Mouse (Mus musculus): ENCODE measurements at regions not wholly inside any gene's neighbourhood (a gene's known extent, or its start where the extent isn't known, plus 50 kb on each side); places are given as distances from the start of the nearest gene placed in this dataset.

DNA sequence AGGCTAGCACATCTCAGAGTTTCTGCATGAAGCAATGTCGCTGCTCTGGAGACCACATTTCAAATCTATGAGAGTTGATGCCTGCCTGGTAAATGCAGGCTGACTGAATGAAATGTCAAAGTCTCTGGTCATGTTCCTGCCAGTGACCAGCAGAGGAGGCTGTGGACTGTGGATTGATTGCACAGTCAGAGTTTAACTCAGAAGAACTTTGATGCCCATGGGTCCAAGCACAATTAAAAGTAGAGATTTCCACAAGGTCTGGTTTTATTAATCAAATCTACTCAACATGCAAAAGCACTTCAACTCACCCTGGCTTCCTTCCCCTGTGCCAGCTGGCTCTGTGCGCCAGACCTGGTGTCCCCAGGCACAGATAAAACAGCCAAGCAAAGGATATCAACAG is 81.3 kb downstream of the Hsd17b3 start:
- in situ Hi-C loops (cut with MboI, MseI) = no loop called here

- in situ Hi-C loops (cut with MboI, MseI) = no loop called here
Measured at GRCm38 (mm10) chr13:64002945-64003459, 86.0 kb downstream of the Hsd17b3 start.

DNA sequence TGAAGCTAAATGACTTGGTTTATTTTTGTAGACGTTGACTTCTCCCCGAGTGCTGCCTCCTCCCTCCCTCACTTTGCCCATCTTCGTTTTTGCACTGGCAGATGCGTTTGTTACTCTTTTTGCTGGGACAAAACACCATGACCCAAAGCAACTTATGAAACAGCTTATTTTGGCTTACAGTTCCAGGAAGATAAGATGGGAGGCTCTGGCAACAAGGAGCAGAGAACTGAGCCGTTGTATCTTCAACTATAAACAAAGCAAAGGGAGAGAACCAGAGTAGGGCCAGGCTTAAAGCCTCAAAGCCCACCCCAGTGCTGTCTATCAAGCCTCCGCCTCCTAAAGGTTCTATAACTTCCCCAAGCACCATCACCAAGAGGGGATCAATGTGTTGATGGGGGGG is 88.7 kb downstream of the Hsd17b3 start:
- in situ Hi-C loops (cut with MboI, MseI) = no loop called here

DNA sequence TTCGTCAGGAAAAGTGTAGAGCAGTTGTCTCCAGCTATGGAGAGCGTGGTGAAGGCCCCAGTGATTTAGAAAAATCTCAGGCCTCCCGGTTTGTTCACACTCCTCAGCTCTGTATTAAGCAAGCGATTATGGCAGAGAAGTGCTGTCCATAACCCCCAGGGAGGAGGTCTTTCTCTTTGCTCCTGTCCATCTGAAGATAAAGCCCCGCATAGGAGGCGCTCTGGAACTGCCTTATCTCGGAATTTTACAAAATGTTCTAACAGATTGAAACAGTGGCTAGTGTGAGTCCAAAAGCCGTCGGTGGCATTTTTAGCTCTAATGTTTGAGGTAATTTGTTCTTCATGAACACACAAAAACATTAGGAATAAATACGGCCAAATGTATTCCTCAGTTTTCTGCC is 90.4 kb downstream of the Hsd17b3 start:
- in situ Hi-C loops (cut with MboI, MseI) = no loop called here

- in situ Hi-C loops (cut with MboI, MseI) = no loop called here
Measured at GRCm38 (mm10) chr13:63993857-63994477, 95.1 kb downstream of the Hsd17b3 start.

- in situ Hi-C loops (cut with MboI, MseI) = no loop called here
Measured at GRCm38 (mm10) chr13:63992989-63993388, 96.0 kb downstream of the Hsd17b3 start.

GRCm38 (mm10) chr13:63990480-63990958 is 98.5 kb downstream of the Hsd17b3 start:
- in situ Hi-C loops (cut with MboI, MseI) = no loop called here

DNA sequence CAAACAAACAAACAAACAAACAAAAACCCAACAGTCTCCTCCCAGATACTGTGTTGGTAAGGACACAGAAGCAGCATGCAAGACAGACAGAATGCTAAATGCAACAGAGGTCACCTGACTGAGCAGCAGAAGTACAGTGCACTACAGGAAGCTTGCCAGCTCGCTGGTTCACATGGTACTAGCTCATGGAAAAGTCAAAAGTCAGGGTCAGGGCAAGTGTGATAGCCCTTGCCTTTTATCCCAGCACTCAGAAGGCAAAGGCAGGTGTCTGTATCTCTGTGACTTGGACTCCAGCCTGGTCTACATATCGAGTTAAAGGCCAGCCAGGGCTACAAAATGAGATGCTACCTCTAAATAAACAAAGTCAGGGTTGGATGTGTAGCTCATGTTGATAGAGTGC is 99.3 kb downstream of the Hsd17b3 start:
- in situ Hi-C loops (cut with MboI, MseI) = no loop called here

GRCm38 (mm10) chr13:63988263-63988662 is 100.8 kb downstream of the Hsd17b3 start:
- in situ Hi-C loops (cut with MboI, MseI) = no loop called here

- in situ Hi-C loops (cut with MboI, MseI) = no loop called here
Measured at GRCm38 (mm10) chr13:63986681-63987080, 102.3 kb downstream of the Hsd17b3 start.

GRCm38 (mm10) chr13:63985590-63985989 is 103.4 kb downstream of the Hsd17b3 start:
- in situ Hi-C loops (cut with MboI, MseI) = no loop called here

DNA sequence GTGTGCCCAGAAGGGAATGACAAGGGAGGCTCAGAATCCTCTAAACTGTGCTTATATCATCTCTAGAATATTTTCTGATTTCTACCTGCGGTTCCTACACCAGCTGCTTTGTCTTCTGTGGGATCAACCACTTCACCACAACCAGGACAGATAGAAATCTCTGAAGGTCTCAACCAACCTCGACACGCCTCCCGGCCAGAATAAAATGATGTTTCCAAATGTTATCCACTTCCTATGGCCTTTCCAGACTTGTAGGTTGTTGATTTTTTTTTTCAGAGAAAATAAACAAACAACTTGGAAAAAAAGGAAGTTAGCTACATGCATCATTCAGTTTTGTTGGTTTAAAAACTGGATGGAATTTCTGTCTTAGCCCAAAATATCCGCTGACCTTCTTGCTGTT is 103.9 kb downstream of the Hsd17b3 start:
- in situ Hi-C loops (cut with MboI, MseI) = no loop called here

- in situ Hi-C loops (cut with MboI, MseI) = no loop called here
Measured at GRCm38 (mm10) chr13:63980012-63980691, 108.9 kb downstream of the Hsd17b3 start.

DNA sequence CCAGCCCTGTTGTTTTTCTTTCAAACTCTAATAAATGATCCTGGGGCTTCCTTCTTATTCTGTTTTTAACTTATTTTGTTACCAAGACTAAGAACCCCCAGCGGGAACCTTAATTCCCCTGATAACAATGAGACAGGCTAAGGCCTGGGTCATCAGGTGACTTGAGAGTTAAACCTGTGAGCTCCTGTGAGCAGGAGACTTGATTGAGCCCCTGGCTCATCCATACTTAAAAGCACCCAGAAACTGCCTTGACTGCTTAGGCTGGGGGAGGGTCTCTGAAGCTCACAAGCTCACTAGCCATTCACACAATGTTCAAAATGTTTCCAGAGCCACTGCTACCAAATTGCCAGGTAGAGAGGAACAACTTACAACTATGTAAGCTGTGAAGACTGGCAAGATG is 109.4 kb downstream of the Hsd17b3 start:
- in situ Hi-C loops (cut with MboI, MseI) = no loop called here

DNA sequence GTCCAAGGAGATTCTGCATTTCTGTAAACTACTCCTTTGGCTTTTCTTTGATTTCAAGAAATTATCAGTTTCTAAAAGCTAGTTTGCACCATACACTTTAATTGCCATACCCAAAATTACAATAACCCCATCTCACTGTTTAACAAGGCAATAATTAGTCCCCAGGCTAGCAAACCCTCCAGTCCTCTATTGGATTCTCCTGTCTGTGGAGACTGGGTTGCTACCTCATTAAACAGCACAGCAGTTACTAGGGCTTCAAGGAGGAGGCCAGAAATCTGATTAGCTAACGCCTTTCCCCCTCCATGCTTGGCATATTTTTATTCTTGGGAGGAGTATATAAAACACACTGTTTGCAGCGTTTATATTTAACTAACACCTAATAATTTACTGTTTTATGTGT is 119.1 kb downstream of the Hsd17b3 start:
- in situ Hi-C loops (cut with MboI, MseI) = no loop called here

GRCm38 (mm10) chr13:63968623-63969022 is 120.4 kb downstream of the Hsd17b3 start:
- in situ Hi-C loops (cut with MboI, MseI) = no loop called here

- in situ Hi-C loops (cut with MboI, MseI) = loop anchor here (5.0 kb wide), 1 partner anchor 60 kb away; no protein-coding TSS in a partner anchor
Measured at GRCm38 (mm10) chr13:63957098-63957497, 131.9 kb downstream of the Hsd17b3 start.

- in situ Hi-C loops (cut with MboI, MseI) = no loop called here
Measured at GRCm38 (mm10) chr13:63954305-63954704, 134.7 kb downstream of the Hsd17b3 start.

DNA sequence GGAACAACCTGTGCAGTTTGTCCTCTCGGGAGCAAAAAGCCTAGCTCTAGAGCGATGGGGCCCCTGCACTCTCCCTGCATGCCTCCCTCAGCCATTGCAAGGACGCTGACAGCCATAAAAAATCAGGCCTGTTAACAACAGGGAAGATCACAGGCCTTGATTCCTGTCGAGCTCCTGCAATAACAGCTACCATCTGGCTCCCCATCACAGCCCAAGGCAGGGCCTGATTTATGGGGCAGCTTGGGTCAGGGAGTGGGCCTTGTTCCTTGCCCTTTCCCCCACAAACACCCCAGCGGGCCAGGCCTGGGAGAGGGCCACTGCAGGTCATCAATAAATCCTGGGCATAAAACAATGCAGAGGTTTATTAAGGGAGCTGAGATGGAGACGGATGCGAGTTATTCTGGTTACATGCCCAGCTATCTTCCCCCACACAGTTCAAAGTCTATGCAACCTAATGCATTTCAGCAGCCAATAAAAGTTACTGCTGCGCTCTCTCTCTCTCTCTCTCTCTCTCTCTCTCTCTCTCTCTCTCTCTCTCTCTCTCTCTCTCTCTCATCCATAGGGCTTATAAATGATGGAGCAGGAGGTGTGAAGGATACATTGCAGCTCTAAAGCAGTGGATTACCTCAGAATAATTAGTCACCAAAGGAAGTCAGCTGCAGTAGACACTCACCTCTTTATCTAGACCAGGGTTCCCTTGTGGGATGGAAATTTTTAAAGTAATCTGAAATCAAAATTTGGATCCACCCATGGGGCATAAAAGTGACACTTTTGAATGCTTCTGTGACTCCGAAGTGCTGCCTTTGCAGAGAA is 136.9 kb downstream of the Hsd17b3 start:
- in situ Hi-C loops (cut with MboI, MseI) = no loop called here

DNA sequence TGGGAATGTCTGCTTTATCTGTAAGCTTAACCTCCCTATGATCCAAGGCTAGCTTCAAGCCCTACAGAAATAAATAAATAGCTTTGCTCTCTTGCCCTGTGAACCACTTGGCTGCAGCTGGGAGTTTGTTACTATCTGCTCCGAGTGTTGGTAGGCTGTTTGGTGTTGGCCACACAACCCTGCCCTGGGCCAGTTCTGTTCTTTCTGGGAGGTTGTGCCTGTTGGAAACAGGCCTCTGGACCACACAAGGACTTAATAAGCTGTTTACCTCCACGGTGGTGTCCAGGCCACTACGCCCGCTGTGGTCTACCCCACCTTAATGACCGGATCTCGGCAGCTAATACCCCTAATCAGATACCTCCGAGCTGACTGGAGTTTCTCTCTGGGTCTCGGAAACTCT is 136.1 kb downstream of the Ercc6l2 start:
- in situ Hi-C loops (cut with MboI, MseI) = no loop called here
